Mouse (Mus musculus) liver, postnatal 0 days (tissue): ENCODE measurements around the gene Il15ra.

Experiments used
- CTCF ChIP-seq: sonication (generic); IDR thresholded peaks from 2 replicates; pipeline ENCODE4 v1.5.1; 2016; ENCODE audit warnings: antibody characterized with exemption, low read depth
- EP300 ChIP-seq: IDR thresholded peaks from 2 replicates; pipeline ENCODE4 v1.6.1; 2016; ENCODE audit warnings: antibody characterized with exemption, low read depth, mild to moderate bottlenecking

- TF ChIP-seq CTCF = no peak
- TF ChIP-seq EP300 = no peak
These were observed 22.5 kb downstream of the Il15ra start for GRCm38 (mm10) chr2:11727574-11727973.
